Comparison of ENCODE assay signal across 9 mouse cellular contexts in the genomic region with DNA sequence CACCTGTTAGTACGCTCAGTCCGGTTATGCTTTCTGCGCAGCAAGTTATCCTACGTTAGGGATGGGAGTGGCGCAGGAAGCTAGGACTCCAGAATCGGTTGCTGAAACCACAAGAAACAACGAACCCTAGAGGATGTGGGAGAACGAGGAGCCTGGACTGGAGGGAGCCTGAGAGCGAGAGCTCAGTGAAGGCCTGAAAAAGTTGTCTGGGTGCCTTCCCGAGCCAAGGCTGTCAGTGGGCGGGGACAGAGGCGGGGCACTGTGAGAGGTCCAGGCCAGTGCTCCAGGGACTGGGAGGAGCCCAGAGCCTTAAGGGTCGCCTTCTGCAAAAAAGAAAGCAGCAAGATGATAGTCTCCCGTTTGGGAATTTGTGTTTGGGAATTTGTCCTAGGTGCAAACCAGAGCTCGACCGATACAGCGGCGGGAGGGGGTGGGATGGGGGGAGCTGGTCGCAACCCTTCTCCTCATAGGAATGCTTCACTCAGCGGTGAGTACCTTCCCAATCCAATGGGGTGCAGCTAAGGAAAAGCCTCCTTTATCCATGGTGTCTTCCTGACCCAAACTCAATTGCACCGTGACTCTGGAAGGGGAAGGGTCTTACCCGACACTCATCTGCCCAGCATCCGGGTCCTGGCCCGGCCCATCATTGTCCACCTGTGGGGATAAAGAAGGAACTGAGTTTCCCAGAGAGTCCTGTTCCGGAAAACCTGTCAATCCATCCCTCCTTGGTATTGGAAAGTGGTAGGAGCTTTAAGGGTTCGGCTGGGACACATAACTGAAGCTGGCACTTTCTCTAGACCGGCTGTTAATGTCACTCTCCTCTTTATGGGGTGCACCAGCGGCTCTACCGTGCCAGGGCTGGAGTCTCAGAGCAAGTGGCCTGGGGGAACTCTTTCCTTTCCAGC.
DNase-seq lines count a peak whose midpoint lies in the region; ATAC-seq lines count a peak whose summit lies in the region.
"Had no signal": no experiment of that assay in that cellular context is flagged by ENCODE, and none has a peak within 500 bp of the region (broad histone marks: within the 10 kb centered on the region; RNA-seq: fewer than 3 reads in every experiment).

No protein-coding gene starts in this region.

- DNase-seq in right cerebral cortex, adult 2 months (ENCODE audit: low spot score in 2 of 2): peak; percentile 12 to 23
- DNase-seq in right cerebral cortex, postnatal 14 days: no peak
- peak; percentile 6 for DNase-seq in gastrocnemius, adult 8-10 months (ENCODE audit: low spot score in 2 of 2)
- DNase-seq in liver, embryonic 11.5 days (ENCODE audit: low spot score): peak; percentile 37
- peak; percentile 61 for DNase-seq in neural tube, embryonic 11.5 days (ENCODE audit: low spot score)
- no peak for DNase-seq in thymus, postnatal 4 days
- no peak for DNase-seq in thymus, postnatal 0 days (ENCODE audit: low spot score)

- no peaks in the 10 kb centered on the region for H3K9me3 ChIP-seq in hindbrain, embryonic 15.5 days
- H3K9me3 ChIP-seq in liver, embryonic 11.5 days (ENCODE audit: control insufficient read depth, low read length): no peaks in the 10 kb centered on the region
- no peaks in the 10 kb centered on the region for H3K9me3 ChIP-seq in neural tube, embryonic 11.5 days (ENCODE audit: control insufficient read depth, low read length)

- 0 out of 2 replicates have a peak, but pooled peaks have one; percentile 38 for ATAC-seq in hindbrain, embryonic 15.5 days (ENCODE audit: low FRiP score, low read depth)
- ATAC-seq in liver, embryonic 11.5 days (replicated peaks; ENCODE audit: low FRiP score): peak; percentile 57
- peak; percentile 74; the same call in 1 of the 2 replicates for ATAC-seq in neural tube, embryonic 11.5 days (ENCODE audit: insufficient read depth, low FRiP score, low TSS enrichment)

- no peak overlapping the region for H3K27ac ChIP-seq in hindbrain, embryonic 15.5 days (replicated peaks)
- H3K27ac ChIP-seq in liver, embryonic 11.5 days (ENCODE audit: low read depth, low read length): no peak overlapping the region
- no peak overlapping the region for H3K27ac ChIP-seq in neural tube, embryonic 11.5 days (ENCODE audit: low read depth, low read length)

- peaks cover 13% of the 10 kb centered on the region for H3K4me1 ChIP-seq in hindbrain, embryonic 15.5 days (replicated peaks)
- no peaks in the 10 kb centered on the region for H3K4me1 ChIP-seq in liver, embryonic 11.5 days (replicated peaks; ENCODE audit: control insufficient read depth, insufficient read depth, low read length)
- 0 out of 2 replicates have a peak, but pooled peaks cover 3% of the 10 kb centered on the region for H3K4me1 ChIP-seq in neural tube, embryonic 11.5 days (ENCODE audit: control insufficient read depth, insufficient read depth, low read length)

- 5% methylated on average over 29 of the region's 29 CpGs for WGBS in hindbrain, embryonic 15.5 days
- WGBS in liver, embryonic 11.5 days: 9% methylated on average over 29 of the region's 29 CpGs
- WGBS in neural tube, embryonic 11.5 days: 5% methylated on average over 29 of the region's 29 CpGs

- 0 out of 2 replicates have a peak overlapping the region, but pooled peaks have one; percentile 22 for H3K9ac ChIP-seq in hindbrain, embryonic 15.5 days
- H3K9ac ChIP-seq in liver, embryonic 11.5 days (ENCODE audit: low read depth, low read length): no peak overlapping the region
- no peak overlapping the region for H3K9ac ChIP-seq in neural tube, embryonic 11.5 days (ENCODE audit: low read length)

- H3K4me3 ChIP-seq in hindbrain, embryonic 15.5 days: peak overlapping the region; percentile 37
- no peak overlapping the region; the same call in 1 of the 2 replicates for H3K4me3 ChIP-seq in liver, embryonic 11.5 days (ENCODE audit: low read depth, low read length)
- H3K4me3 ChIP-seq in neural tube, embryonic 11.5 days (ENCODE audit: low read depth, low read length): peak overlapping the region; percentile 29

- H3K4me2 ChIP-seq in hindbrain, embryonic 15.5 days: peak overlapping the region; percentile 64
- H3K4me2 ChIP-seq in liver, embryonic 11.5 days: peak overlapping the region; percentile 50
- H3K4me2 ChIP-seq in neural tube, embryonic 11.5 days (ENCODE audit: low read depth): peak overlapping the region; percentile 63

- H3K27me3 ChIP-seq in hindbrain, embryonic 15.5 days: peaks cover 16% of the 10 kb centered on the region
- H3K27me3 ChIP-seq in liver, embryonic 11.5 days (replicated peaks; ENCODE audit: control insufficient read depth, insufficient read depth, low read length): no peaks in the 10 kb centered on the region; the same call in 1 of the 2 replicates
- H3K27me3 ChIP-seq in neural tube, embryonic 11.5 days (ENCODE audit: control insufficient read depth, insufficient read depth, low read length): no peaks in the 10 kb centered on the region

- H3K36me3 ChIP-seq in hindbrain, embryonic 15.5 days: no peaks in the 10 kb centered on the region
- H3K36me3 ChIP-seq in liver, embryonic 11.5 days (ENCODE audit: control insufficient read depth, insufficient read depth, low read length): no peaks in the 10 kb centered on the region
- H3K36me3 ChIP-seq in neural tube, embryonic 11.5 days (ENCODE audit: control insufficient read depth, insufficient read depth, low read length): no peaks in the 10 kb centered on the region
- H3K36me3 ChIP-seq: G1E had no signal

Comparison
In these comparisons a context has a peak if more than half of its experiments do, and no peak if none do; other contexts are left out.
1. DNase-seq: peak in right cerebral cortex, adult 2 months (2 of 2), gastrocnemius, adult 8-10 months (2 of 2), liver, embryonic 11.5 days (single experiment) and neural tube, embryonic 11.5 days (single experiment); none in right cerebral cortex, postnatal 14 days (single experiment), thymus, postnatal 4 days (single experiment) and thymus, postnatal 0 days (single experiment).
2. Peak in every context shown above with its lines, with median percentiles within 50 percentile points of each other: ATAC-seq and H3K4me2 ChIP-seq.